Mouse (Mus musculus) thymus, adult 18-20 months (tissue): ENCODE results near the gene Psmc3ip.

Experiments
- DNase-seq, 2 experiments: peaks; one replicate each; pipeline ENCODE4 v3.0.0; 2022; ENCODE audit warnings: mixed read lengths in 2 of 2

Psmc3ip gene

DNA sequence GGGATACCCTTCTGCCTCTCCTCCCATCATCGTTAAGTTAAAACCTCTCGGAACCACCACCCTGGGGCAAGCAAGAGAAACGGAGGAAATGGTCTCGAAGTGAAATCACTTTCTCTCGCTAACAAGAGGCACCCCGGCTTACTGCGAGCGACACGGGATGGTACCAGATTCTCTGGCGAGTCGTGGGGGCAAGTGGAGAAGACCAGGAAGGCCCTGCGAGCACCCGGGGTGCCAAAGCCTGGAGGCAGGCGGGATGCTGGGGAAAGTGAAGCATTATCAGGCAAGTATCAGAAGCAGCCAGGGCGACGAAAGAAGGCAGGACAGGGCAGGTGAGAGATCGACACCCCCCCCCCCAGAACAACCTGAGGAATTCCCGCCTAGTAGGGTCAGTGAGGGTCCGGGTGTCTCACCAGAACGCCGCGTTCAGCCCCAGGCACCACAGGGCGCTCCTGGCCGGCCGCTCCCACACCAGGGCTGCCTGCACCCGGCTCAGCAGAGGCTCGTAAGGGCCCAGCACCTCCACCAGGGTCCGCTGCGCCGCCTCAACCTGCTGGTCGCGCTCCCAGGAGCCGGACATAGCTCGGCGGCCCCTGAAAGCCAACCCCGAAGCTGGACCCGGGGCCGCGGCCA is 24.0 kb upstream of the Psmc3ip start:
- peak in 1 of 2 experiments; percentile 20 for DNase-seq

DNA sequence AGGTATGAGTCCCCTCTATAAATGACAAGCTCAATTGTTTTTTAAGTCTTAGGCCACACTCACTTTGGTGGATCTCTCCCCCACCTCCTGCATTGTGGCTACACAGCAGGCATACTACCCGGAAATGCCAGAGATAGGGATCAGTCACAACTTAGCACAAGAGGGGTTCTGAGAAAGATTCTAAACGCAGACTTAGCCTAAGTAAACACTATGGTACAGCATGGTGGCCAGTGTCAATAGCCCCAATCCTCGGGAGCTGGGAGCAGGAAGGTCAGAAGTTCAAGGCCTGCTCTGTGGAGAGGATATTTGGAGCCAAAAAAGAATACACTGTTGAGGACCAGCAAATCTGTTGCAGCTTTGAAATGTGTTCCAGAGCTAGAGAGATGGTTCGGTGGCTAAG is 22.9 kb upstream of the Psmc3ip start:
- DNase-seq, result no peak

DNA sequence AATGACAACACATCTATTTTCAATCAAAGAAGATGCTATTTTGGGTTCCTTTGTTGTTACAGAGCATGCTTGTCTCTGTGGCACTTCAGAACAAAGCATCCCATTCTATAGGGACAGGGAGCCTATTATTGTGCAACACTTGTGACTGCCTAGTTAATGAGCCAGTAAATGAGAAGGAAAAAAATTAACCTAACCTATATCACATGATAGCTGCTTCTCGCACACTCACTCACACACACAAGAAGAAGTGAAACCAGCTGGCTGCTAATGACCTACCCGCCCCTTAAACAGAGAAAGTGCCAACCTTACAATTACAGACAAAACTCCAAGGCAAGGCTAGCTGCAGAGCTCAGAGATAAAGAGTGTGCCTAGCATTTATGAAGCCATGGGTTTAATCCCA is 20.3 kb upstream of the Psmc3ip start:
- DNase-seq, result no peak

DNA sequence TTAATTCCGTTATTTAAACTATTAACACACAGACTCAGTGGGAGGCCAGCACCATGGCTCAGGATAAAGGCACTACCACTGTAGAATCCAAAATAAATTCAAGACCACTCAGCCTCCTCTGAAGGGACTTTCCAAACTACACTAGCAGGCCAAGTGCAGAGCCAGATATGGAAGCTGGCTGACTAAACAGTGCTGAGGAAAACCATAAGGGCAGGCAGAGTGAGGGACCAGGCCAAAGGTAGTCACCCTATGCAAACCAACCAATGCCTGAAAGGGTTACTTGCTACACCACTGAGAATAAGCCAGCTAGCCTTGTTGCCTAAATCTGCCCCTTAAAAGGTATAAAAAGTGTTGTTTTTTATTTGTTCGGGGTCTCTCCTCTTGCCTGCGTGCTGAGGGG is 16.9 kb upstream of the Psmc3ip start:
- no peak for DNase-seq

DNA sequence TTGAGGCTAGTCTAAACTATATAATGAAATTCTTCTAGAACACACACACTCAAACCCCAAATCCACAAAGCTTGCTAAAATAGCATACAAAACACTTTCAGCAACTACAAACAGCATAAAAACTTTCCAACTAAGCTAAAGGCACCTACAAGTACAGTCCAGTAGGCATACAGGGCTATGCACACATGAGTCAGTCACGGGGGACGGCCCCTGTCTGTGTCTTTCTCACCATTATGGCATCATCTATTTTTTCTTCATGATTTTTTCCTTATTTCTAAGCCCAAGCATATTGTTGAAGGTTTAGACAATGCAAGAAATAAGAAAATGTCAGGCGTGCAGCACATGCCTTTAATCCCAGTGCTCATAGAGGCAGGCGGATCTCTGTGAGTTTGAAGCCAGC is 15.9 kb upstream of the Psmc3ip start:
- DNase-seq, result no peak

DNA sequence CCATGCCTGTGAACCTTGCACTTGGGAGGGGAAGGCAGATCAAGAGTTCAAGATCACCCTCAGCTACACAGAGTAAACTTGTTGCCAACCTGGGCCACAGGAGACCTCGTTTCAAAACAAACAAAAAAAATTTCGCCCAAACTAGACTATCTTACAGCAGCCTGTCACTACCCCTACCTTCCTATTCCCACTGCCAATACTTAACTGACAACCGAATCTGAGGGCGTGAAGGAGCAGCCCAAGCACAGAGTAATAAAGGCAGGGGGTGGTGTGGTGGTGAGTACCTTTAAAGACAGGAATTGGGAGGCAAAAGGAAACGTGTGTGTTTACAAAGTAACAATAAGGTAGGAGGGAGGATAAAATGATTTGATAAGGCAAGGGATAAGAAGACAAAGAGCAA is 15.5 kb upstream of the Psmc3ip start:
- no peak for DNase-seq

DNA sequence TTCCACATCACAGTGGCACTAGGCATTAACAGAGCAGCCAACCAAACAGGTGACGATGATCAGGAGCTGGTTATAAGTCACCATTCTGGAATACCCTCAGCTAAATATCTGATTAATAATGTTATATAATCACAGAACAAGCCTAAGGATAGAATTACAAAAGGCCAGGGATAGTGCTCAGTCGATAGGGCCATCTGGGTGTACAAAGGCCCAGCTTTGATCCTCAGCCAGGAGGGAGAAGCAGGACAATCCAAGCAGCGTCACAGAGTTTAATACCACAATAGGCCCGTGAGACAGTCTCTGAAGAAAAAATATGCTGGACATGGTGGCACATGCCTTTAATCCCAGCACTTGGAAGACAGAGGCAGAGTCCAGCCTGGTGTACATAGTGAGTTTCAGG is 14.1 kb upstream of the Psmc3ip start:
- DNase-seq, result no peak

DNA sequence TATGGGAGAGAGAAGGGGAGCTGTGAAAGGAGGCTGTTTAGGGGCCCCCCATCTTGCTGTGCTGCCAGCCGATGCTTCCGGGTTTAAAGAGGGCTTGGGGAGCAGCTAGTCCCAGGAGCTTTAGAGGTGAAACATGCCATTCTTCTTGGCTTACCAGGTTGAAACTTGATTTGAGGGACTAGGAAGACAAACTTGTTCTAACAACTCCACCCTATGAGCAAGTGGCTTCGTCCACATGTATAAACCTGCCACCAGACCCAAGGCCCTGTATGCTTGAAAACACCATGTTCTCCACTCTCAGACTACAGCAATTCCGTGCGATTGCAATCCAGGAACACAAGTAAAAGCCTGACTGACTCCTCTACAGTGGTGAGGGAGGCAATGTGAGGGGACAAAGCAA is 7.8 kb upstream of the Psmc3ip start:
- DNase-seq, result no peak

DNA sequence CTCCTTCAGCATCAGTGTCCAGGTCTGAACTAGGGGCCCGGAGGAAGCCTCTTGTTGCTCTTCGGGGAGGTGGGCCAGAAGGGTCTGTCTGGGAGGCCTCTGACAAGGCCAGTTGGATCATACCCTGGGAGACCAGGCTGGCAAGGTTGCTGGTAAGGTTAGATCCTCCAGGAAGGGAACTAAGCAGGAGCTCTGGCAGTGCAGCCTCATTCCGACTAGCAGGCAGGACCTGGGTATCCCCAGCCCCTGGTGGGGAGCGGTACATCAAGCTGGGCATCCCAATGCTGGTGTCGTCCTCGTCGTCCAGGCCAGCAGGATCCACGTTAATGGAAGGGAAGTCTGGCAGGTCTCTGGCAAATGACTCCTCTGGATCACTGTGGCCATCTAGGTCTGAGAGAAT is 3.0 kb upstream of the Psmc3ip start:
- DNase-seq, result no peak

DNA sequence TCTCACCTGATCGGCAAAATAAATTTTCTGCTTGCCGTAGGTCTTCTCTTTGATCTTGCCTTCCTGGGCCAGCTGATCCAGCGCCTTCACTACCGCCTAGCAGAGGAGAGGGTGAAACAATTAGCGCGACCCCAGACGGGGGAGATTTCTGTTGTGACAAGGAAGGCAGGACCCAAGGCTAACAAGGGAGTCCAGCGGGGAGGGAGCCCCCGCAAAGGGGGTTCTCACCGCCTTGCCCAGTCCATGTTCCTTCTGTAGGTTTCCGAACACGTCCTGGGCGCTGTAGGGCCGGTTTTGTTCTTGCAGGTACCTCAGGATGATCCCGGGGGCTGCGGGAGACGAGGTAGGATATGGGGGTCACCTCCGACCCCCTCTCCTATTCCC is 314 bp downstream of the Psmc3ip start:
- DNase-seq, result no peak

DNA sequence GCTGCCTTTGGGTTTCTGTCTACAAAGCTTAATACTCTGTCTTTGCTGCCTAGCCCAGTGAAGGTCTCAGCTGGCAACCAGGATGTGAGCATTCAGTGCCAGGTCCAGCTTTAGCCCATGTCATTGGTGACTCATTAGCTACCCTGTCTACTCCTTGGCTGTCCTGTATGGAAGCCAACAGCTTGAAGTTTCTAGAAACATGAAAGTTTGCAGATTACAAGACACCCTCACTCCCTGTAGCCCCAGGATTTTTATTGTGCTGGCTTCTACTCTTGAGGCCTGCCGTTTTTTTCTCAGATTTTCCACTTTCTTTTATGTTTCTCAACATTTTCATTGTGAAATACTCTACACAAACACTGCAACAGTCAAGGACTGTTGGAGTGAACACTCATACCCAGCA is 5.3 kb downstream of the Psmc3ip start:
- no peak for DNase-seq

DNA sequence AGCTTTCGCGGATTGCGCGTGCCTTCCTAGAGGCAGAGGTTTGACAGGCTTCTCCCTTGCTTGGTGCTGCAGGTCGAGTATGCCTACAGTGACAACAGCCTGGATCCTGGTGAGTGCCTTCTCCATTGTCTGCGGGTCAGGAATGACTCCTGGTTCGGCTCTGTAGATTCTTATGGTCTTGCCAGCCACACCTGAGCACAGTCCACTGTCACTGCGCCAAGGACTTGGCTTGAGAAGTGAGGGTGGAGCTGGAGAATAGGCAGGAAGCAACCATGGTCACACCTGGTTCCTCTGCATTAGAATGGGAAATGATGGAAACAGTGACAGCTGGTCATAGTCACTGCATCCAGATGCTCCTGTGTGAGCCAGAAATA is 7.6 kb downstream of the Psmc3ip start:
- no peak for DNase-seq

DNA sequence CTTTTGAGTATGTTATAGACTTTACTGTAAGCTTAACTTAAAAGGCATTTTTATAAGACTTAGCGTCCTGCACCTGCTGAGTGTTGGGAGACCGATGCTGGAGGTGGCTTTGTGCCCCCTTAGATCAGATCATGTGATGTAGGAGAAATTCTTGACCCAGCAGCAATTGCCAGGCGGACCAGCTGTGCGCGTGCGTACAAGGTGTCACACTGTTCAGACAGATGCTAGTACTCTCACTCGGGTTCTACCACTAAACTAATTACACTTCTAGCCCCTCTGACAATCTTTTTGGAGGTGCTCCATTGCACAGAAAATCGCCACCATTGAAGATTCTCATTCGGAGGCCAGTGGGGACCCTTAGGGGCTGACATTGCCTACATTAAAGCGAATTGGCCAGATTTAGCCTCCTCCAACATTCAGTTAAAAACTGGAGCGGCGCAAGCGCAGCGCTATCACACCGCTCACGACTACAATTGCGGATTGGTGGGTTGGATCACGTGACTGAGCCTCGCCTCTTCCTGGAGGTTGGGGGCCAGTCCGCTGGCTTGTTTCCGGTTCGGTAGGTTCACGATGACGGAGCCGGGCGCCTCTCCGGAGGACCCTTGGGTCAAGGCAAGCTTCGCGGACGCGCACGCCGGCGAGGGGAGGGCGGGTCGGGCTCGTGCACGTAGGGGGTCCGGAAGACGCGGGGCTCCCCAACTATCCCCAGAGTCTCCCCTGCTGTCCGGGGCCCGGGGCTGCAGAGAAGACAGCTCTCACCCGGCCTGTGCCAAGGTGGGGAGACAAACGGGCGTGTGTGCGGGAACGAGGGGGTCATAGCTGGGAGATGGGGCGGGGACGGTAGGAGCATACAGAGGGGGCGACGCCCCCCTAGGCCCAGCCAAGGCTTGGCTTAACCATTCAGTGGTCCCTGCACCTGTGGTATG is 8.2 kb downstream of the Psmc3ip start, which contains the start of gene Mlx:
TSS of gene Mlx (plus strand) at position 522 of the 926 bp plus-strand sequence.
- peak; percentile 84 to 88 for DNase-seq

DNA sequence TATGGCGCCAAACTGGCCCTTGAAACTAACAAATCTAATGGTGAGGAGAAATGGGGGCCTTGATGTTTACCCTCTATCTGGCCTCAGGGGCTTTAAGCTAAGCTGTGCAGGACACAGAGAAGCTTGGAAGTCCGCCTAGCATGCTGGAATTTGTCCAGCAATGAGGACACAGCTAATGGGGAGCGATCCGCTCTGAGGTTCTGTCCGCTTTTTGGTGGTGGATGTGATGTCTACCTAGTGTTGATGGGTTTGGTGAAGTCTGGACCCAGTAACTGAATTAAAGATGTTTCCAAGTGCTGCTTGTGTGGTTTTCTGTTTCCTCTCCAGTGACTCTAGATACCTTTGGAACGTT is 8.9 kb downstream of the Psmc3ip start:
- DNase-seq, result no peak

DNA sequence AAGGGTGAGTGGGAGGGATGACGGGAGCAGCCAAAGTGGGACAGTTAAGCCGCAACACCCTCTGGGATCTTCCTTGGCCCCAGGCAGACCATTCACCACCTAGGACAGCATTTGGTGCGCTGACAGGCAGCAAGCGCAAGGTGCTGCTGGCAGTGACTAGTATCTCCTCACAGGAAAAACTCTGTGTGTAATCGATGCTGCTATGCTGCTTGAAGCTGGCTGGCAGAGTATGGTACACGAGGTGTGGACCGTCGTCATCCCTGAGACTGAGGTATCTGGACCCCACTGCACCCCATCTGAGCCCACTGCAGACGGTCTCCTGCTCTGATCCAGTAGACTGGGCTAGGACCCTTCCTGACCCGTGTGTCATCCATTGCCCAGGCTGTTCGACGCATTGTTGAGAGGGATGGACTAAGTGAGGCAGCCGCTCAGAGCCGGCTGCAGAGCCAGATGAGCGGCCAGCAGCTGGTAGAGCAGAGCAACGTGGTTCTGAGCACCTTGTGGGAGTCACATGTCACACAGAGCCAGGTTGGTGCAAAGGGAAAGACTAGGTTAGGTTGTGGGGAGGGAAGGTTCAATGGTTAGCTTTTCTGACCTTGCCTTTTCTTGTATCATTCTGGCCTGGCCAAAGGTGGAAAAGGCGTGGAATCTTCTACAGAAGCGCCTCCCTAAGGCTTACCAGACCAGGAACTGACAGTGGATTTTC is 9.5 kb downstream of the Psmc3ip start:
- no peak for DNase-seq

DNA sequence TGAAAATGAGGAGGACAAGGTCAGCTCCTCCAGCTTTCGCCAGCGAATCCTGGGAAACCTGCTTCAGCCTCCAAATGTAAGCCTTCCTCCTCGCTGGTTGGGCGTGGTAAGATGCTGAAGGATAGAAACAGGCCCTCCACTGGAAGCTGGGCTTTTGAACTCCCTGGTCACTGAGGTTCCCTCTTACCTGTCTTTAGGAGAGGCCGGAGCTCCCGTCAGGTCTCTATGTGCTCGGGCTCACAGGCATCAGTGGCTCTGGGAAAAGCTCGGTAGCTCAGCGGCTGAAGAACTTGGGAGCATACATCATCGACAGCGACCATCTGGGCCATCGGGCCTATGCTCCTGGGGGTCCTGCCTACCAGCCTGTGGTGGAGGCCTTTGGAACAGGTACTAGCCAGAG is 10.4 kb downstream of the Psmc3ip start:
- DNase-seq, result no peak

DNA sequence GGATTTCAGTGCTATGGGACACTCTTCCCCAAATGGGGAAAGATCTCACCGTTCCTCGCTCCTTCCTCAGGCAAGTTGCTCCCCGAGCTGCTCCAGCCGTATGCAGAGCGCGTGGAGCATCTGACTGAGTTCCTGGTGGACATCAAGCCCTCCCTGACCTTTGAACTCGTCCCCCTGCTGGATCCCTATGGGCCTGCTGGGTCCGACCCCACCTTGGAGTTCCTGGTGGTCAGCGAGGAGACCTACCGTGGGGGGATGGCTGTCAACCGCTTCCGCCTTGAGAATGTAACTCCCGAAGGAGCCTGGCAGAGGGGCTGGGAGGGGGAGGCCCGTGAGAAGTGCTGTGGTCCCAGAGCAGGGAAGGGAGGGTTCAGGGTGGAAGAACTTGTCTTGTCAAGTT is 11.0 kb downstream of the Psmc3ip start:
- DNase-seq, result no peak

DNA sequence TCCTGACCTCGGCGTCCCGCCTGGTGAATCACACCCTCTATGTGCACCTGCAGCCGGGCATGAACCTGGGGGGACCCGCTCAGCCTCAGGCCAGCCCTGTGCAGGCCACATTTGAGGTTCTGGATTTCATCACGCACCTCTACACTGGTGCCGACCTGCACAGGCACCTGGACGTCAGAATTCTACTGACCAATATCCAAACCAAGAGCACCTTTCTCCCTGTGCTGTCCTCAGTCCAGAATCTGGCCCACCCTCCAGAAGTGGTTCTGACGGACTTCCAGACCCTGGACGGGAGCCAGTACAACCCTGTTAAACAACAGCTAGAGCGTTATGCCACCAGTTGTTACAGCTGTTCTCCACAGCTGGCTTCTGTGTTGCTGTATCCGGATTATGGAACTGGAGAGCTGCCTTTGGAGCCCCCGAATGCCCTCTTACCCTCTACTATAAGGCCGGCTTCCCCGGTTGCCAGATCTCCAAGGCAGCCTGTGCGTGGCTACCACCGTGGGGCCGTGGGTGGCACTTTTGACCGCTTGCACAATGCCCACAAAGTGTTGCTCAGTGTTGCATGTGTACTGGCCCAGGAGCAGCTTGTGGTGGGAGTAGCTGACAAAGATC is 12.0 kb downstream of the Psmc3ip start:
- DNase-seq, result no peak

DNA sequence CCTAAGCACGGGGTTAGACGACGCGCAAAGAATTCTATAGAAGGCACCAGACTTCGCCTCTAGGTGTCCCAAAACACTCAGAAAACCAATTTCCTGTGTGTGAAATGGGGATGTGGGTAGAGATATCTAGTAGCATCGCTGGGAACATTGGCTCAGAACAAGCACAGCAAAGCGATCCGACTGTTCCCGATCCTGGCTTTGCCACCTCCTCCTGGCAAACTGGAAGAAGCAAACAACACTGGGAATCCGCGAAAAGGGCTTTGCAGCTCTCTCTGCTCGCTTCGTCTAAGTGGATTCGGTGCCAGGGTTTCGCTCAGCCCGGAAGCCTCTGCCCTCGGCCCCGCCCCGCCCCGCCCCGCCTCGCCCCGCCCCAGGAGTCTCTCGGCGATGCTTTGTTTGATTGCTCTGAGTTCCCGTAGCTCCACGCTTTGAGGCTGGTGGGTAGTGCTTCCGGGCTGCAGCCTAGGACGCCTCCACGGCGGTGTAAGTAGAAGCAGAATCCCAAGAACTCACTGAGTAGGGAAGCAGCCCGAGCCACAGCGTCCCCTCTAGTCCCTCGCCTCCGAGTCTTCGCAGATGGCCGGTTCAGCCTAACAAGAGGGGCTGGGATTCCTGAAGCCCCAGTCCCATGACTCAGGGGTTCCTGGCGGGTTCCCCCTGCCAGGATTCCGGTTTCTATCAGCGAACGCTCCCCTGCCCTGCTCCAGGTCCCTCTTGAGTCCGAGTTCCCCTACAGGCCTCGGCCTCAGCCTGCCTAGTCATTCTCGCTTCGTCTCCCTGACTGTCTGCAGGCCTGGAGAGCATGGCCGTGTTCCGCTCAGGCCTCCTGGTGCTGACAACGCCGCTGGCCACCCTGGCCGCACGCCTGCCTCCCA is 12.8 kb downstream of the Psmc3ip start, which contains the start of gene Coasy:
TSS of gene Coasy (plus strand) at position 358 of the 875 bp plus-strand sequence.
- DNase-seq, result peak; percentile 71 to 79

DNA sequence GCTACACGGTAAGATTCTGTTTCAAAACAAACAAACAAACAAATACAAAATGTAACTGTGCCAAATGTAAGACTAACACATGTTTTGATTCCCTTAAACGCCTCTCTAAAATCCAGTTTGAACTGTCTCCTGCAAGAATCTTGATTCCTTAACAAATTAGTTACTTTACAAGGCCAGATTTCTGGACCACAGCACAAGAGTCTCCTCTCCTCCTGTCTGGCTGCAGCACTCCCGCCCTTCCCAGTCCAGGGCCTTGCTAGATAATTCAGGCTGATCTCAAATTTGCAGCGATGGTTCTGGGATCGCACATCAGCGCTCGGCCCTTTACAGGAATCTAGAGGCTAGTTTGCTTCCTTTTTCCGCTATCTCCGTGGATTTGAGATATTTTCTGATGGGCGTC is 13.6 kb downstream of the Psmc3ip start:
- DNase-seq, result no peak

DNA sequence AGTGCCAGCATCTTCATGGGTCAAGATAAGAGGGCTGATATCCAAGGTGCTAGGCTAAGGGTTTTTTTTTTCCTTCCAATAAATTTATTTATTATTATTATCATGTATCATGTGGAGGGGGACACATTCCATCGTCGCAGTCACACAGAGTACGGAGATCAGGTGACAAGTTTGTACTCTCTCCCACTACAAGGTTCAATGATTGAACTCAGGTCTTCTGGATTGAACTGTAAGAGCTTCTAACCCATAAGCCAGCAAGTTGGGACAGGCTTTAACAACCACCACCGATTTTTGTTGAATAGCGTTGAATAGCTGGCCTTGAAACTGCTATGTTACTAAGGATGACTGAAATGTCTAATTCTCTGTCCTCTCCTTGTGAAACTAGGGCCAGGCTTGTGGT is 14.8 kb downstream of the Psmc3ip start:
- DNase-seq, result no peak

DNA sequence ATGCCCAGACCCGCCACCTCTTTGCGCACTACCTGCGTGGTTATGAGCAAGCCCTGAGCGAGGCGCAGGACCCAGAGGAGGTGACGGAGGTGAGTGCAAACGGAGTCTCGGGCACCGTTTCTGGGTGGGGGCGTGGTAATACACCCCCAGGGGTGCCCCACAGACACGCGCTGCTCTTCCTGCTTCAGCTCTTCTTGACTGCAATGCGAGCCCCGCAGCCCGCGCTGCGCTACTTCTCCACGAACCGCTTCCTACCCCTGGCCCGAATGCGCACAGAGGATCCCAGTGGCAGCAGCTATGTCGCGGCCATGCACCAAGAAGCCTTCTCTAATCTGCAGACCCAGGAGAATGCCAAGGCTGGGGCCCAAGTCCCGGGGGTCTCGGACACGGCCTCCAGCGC is 15.5 kb downstream of the Psmc3ip start:
- DNase-seq, result no peak
